Mouse (Mus musculus) spleen, adult 2 months (tissue): ENCODE data around the gene Gprc5d.

Source experiments
- CTCF ChIP-seq: fragments of 200-500 bp; IDR thresholded peaks from 2 replicates; pipeline ENCODE4 v1.5.1; 2011; ENCODE audit warnings: mild to moderate bottlenecking, inconsistent platforms; ENCODE audit not compliant: insufficient read depth, insufficient read length, insufficient replicate concordance; ENCODE audit errors: extremely low read depth
- POLR2A ChIP-seq: fragments of 200-500 bp; IDR thresholded peaks from 2 replicates; pipeline ENCODE4 v1.6.1; 2011; ENCODE audit warnings: low read depth, low read length, inconsistent platforms

DNA sequence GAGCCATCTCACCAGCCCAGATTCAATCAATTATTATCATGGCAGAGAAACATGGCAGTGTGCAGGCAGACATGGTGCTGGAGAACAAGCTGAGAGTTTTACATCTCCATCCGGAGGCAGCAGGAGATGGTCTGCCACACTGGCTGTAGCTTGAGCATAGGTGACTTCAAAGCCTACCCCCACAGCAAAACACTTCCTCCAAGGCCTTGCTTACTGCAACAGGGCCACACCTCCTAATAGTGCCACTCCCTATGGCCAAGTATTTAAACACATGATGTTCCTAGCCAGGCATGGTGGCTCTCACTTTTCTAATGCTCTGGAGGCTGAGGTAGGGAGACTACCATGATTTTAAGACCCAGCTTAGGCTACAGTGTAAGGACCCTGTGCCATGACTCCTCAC lies 32.4 kb downstream of the Gprc5d start:
- TF ChIP-seq CTCF (no peak), POLR2A (no peak)
